Mouse (Mus musculus): Measurements from ENCODE around the gene Ubr3.

The Ubr3 gene

GRCm38 (mm10) chr2:70031472-70031871, 134.4 kb downstream of the Ubr3 start:
- no peak for DNase-seq (ENCODE audit: low read depth, low spot score)

DNA sequence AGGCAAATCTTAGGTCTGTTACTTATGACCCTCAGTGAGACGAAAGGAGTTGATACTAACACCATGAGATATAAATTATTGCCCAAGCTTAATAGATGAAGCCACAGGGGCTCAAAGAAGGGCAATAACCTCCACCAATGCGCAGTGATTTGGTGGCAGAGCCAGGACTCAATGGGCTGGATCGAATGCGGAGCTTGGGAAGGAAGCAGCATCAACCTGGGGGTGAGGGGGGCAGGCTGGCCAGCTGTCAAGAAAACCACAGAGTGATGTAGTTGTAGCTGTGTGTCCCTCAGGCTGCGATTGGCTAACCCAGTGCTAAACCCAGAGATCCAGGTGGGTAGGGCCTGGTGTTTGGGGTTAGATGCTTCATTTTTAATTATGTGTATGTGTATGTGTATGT, 137.8 kb downstream of the Ubr3 start:
- no peak for DNase-seq (ENCODE audit: low read depth, low spot score)

- DNase-seq (ENCODE audit: low read depth, low spot score): no peak
These were observed 138.3 kb downstream of the Ubr3 start for GRCm38 (mm10) chr2:70035358-70035757.

DNA sequence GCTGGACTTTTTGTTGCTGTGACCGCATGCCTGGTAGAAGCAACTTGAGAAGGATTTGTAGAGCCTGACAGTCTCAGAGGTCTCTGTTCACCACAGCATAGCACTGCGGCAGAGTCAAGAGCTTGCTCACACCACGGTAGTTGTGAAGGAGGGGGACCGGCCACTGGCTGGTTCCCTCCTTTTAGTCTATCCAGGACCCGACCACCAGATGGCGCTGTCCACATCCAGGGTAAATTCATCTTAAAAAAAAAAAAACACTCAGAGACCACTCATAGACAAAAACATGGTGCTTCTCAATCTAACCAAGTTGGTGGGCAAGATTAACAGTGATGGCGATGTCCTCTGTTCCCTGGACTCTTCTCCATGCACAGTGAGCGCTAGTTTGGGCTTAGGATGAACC, 140.2 kb downstream of the Ubr3 start:
- DNase-seq (ENCODE audit: low read depth, low spot score): no peak

DNA sequence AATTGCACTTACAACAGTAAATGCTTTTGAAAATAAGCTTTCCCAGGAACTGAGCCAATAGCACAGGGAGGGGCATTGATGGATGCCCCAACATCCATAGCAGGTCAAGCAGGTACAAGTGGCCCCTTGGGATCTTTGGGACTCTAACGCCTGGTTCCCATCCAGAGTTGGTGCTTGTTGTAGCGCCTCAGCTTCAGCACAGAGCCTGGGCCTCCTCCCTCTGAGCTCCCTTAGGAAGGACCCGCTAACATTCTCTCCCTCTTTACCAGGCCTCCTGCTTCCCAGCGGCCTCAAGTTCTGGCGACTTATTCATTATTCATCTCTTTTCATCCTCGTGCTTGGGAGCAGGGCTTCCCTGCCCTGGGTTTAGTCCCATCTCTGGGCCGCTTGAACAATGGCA, 141.7 kb downstream of the Ubr3 start, which contains the start of gene Myo3b:
Gene Myo3b (plus strand): TSS at position 375 of the 400 bp plus-strand sequence.
- DNase-seq (ENCODE audit: low read depth, low spot score): no peak

- no peak for DNase-seq (ENCODE audit: low read depth, low spot score)
These were observed 147.4 kb downstream of the Ubr3 start for GRCm38 (mm10) chr2:70044466-70044865.

- no peak for DNase-seq (ENCODE audit: low read depth, low spot score)
These were observed 150.8 kb downstream of the Ubr3 start for GRCm38 (mm10) chr2:70047868-70048267.

DNA sequence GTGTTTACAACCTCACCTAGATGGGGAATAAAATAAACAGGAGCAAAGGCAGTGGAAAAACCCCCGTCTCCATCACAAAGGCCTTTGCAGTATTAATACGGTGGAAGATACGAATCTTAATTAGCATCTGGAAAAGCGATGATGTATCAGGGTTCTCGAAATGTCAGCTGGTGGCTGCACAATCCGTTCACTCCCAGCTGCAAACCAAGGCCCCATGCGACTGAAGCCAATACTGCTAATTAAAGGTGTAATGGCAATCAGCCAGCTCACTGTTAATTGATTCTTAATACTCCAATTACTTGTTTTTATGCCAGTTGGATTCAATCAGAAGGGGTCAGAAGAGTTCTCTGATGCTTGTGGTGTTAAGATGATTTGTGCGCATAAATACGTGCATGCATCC, 156.8 kb downstream of the Ubr3 start:
- no peak for DNase-seq (ENCODE audit: low read depth, low spot score)

- no peak for DNase-seq (ENCODE audit: low read depth, low spot score)
These were observed 161.2 kb downstream of the Ubr3 start for GRCm38 (mm10) chr2:70058201-70058600.

DNA sequence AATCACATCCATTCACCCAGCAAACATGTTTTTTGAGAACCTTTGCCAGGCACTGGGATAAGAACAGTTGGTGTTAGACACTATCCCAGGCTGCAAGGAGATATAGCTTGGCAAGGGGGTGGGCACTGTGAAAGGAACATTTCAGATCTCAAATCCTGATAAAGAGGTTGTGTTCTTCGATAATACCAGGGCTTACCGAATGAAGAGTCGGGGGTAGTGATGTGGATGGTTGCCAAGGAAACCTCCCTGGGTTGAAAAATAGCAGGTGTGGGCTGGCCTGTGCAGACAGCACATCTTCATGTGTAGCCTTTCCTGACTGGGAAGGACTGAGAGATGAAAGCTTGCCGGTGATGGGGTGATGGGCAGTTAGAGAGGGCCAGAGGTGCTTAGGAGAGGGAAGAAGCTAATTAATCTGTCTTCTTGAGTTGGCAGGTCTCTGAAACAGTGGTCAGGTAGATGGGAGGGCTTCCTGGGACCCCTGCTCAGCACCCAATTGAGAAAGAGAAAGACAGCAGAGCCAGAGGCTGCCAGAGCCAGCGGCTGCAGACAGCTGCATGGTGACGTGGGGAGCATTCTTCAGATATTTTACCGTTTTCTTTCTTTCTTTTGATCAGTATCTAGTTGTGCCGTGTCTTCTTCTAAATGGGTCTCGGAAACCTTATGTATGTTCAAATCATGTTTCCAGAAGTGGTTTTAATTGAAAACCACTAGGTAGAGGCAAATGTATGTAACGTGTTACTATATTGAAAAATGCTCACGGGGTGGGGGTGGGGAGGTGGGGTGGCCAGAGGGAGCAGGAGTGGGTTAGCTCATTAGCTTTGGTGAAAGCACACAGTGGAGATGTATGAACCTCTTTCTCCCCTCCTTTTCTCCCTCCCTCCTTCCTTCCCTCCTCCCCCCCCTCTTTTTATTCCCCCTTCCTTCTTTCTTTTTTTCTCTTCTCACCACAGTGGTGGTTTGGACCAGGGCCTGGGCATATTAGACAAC, 163.6 kb downstream of the Ubr3 start:
- no peak for DNase-seq (ENCODE audit: low read depth, low spot score)

- no peak for DNase-seq (ENCODE audit: low read depth, low spot score)
These were observed 168.1 kb downstream of the Ubr3 start for GRCm38 (mm10) chr2:70065116-70065515.

DNA sequence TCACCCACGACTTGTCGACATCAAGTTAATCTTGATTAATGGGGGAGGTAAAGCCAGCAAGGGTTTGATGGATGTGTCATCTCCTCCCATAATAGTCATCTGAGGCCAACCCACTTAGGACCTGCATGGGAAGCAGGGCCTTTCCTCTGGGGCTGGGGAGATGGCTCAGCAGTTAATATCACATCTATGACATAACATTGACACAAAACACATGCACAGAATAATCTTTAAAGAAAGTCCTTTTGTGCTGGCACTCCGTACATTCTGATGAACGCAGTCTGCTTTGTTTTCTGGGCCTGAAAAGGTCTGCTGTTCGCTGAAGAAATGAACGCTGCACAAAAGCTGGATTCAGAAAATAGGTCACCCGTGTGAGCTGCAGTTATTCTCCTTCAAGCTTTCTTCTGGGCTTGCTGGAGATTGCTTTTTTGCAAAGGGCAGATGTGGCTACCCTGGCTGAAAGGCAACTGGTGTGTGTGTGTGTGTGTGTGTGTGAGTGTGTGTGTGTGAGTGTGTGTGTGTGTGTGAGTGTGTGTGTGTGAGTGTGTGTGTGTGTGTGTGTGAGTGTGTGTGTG, 168.8 kb downstream of the Ubr3 start:
- DNase-seq (ENCODE audit: low read depth, low spot score): no peak

GRCm38 (mm10) chr2:70066338-70067022, 169.4 kb downstream of the Ubr3 start:
- no peak for DNase-seq (ENCODE audit: low read depth, low spot score)

DNA sequence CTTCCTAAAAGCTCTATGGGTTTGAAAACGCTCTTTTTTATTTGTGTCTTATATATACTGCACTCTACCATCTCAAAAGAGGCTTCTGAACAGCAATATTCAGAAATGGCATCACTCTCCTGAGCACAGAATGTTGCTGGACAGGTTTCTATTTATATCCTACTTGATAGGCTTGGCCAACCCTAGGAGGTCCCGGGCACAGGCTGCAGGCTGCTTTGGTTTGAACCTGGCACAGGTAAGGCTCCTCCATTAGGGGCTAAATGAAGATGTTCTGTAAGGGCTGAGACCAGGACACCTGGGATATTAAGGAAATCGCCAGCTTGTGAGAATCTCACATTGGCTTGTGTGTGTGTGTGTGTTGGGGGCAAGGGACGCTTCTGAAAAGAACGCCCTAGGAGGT, 172.8 kb downstream of the Ubr3 start:
- DNase-seq (ENCODE audit: low read depth, low spot score): no peak
